ENCODE assay signal across 9 mouse cellular contexts in the genomic region with DNA sequence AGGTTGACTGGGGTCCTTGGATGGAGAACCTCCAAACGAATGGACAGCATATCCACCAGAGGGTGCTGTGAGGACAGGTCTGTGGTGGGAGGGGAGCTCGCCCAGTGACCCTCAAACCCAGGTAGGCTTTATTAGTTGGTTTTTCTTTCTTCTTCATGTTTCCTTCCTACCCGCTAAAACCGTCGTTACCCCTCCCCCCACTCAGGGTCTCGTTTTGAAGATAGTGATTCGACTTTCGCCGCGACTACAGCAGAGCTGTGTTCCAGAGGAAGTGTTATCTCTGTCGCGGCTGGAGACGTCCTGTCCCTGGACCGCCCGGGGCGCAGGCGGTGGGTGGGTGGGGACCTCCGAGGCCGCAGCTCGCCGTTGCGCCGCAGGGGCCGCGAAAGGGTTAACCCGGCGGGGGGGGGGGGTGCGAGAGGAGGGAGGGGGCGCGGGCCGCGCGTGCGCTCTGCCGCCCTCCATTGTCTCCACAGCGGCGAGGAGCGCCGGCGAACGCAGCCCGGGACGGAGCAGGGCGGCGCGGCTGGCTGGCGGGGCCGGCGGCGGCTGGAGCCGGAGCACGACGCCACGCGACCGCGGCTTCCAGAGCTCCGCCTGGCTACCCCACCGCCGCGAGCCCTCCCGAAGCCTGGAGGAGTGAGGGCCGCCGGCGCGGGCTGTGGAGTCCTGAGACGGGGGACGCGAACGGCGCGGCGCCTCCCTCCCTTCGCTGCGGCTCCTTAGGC. TPM values are rescaled to one million over a fixed set of nuclear protein-coding genes. Genes with fewer than 3 reads are reported as not detected.
DNase-seq lines count a peak whose midpoint lies in the region; ATAC-seq and TF ChIP-seq lines count a peak whose summit lies in the region.
"Had no signal": no experiment of that assay in that cellular context is flagged by ENCODE, and none has a peak within 500 bp of the region (broad histone marks: within the 10 kb centered on the region; RNA-seq: fewer than 3 reads in every experiment).

No protein-coding gene starts in this region.

- peak; percentile 40 for TF ChIP-seq CTCF in ES-Bruce4 (IDR thresholded peaks at IDR 0.05; ENCODE audit: low read depth, low read length)
- TF ChIP-seq CTCF in hindbrain, postnatal 0 days (IDR thresholded peaks at IDR 0.05; ENCODE audit: low read depth): peak; percentile 47

- peak; percentile 80 for ATAC-seq in frontal cortex, adult (ENCODE audit: low TSS enrichment)
- 0 out of 2 replicates have a peak, but pooled peaks have one; percentile 68 for ATAC-seq in embryonic facial prominence, embryonic 12.5 days (ENCODE audit: insufficient number of reproducible peaks, insufficient read depth, low FRiP score, low TSS enrichment)
- peak; percentile 94 for ATAC-seq in hindbrain, postnatal 0 days
- ATAC-seq in midbrain, embryonic 11.5 days (ENCODE audit: low FRiP score): peak; percentile 95

- DNase-seq in frontal cortex, postnatal 25 days (ENCODE audit: low spot score in 2 of 2): no peak
- peak; percentile 74 for DNase-seq in hindbrain, postnatal 0 days (ENCODE audit: low spot score)
- peak; percentile 95 for DNase-seq in midbrain, embryonic 11.5 days (ENCODE audit: low spot score, missing footprints)
- DNase-seq in urinary bladder, postnatal 25 days (ENCODE audit: low spot score): no peak
- DNase-seq in urinary bladder, adult 2 months (ENCODE audit: low spot score): no peak

- TF ChIP-seq EP300 in ES-Bruce4 (IDR thresholded peaks at IDR 0.05; ENCODE audit: insufficient read depth, low read depth, low read length): no peak

- peak overlapping the region; percentile 13; the same call in 1 of the 2 replicates for H3K27ac ChIP-seq in ES-Bruce4 (ENCODE audit: insufficient read depth, low read length)
- H3K27ac ChIP-seq in embryonic facial prominence, embryonic 12.5 days: peak overlapping the region; percentile 48; the same call in 1 of the 2 replicates
- peak overlapping the region; percentile 60; the same call in 1 of the 2 replicates for H3K27ac ChIP-seq in hindbrain, postnatal 0 days
- H3K27ac ChIP-seq in midbrain, embryonic 11.5 days (ENCODE audit: low read depth, low read length): no peak overlapping the region

- H3K9ac ChIP-seq in ES-Bruce4 (ENCODE audit: low read depth, poor library complexity, severe bottlenecking): peak overlapping the region; percentile 96
- peak overlapping the region; percentile 70 for H3K9ac ChIP-seq in embryonic facial prominence, embryonic 12.5 days
- H3K9ac ChIP-seq in hindbrain, postnatal 0 days (replicated peaks; ENCODE audit: low read length): peak overlapping the region; percentile 65
- peak overlapping the region; percentile 71 for H3K9ac ChIP-seq in midbrain, embryonic 11.5 days (ENCODE audit: low read length)

- no peaks in the 10 kb centered on the region for H3K4me1 ChIP-seq in ES-Bruce4 (ENCODE audit: control insufficient read depth, insufficient read depth, low read length)
- no peaks in the 10 kb centered on the region for H3K4me1 ChIP-seq in embryonic facial prominence, embryonic 12.5 days
- no peaks in the 10 kb centered on the region for H3K4me1 ChIP-seq in hindbrain, postnatal 0 days (ENCODE audit: insufficient read depth, low read length)
- no peaks in the 10 kb centered on the region for H3K4me1 ChIP-seq in midbrain, embryonic 11.5 days (ENCODE audit: control insufficient read depth, insufficient read depth, low read length)

- H3K9me3 ChIP-seq in ES-Bruce4 (replicated peaks; ENCODE audit: control insufficient read depth, insufficient read depth, low read length, poor library complexity, severe bottlenecking): peaks cover 27% of the 10 kb centered on the region
- H3K9me3 ChIP-seq in embryonic facial prominence, embryonic 12.5 days: peaks cover 41% of the 10 kb centered on the region
- H3K9me3 ChIP-seq in hindbrain, postnatal 0 days (ENCODE audit: low read length): peaks cover 49% of the 10 kb centered on the region
- H3K9me3 ChIP-seq in midbrain, embryonic 11.5 days (ENCODE audit: control insufficient read depth, low read length): peaks cover 37% of the 10 kb centered on the region

- peaks cover 4% of the 10 kb centered on the region; the same call in 1 of the 2 replicates for H3K36me3 ChIP-seq in ES-Bruce4 (ENCODE audit: control insufficient read depth, insufficient read depth, low read length, poor library complexity, severe bottlenecking)
- H3K36me3 ChIP-seq in embryonic facial prominence, embryonic 12.5 days: peaks cover 9% of the 10 kb centered on the region
- no peaks in the 10 kb centered on the region for H3K36me3 ChIP-seq in hindbrain, postnatal 0 days (ENCODE audit: insufficient read depth, low read length)
- H3K36me3 ChIP-seq in midbrain, embryonic 11.5 days (ENCODE audit: control insufficient read depth, insufficient read depth, low read length): no peaks in the 10 kb centered on the region

- no peak for TF ChIP-seq POLR2A in ES-Bruce4 (IDR thresholded peaks at IDR 0.05; ENCODE audit: insufficient read depth, low read length)

- WGBS in embryonic facial prominence, embryonic 12.5 days: under 1% methylated on average over 55 of the region's 75 CpGs
- 3% methylated on average over 41 of the region's 75 CpGs for WGBS in hindbrain, postnatal 0 days
- 1% methylated on average over 36 of the region's 75 CpGs for WGBS in midbrain, embryonic 11.5 days

- H3K27me3 ChIP-seq in ES-Bruce4 (ENCODE audit: control insufficient read depth, insufficient read depth, low read length, poor library complexity, severe bottlenecking): no peaks in the 10 kb centered on the region
- H3K27me3 ChIP-seq in embryonic facial prominence, embryonic 12.5 days: no peaks in the 10 kb centered on the region
- H3K27me3 ChIP-seq in hindbrain, postnatal 0 days (ENCODE audit: insufficient read depth, low read length): no peaks in the 10 kb centered on the region
- no peaks in the 10 kb centered on the region for H3K27me3 ChIP-seq in midbrain, embryonic 11.5 days (ENCODE audit: control insufficient read depth, insufficient read depth, low read length)

- H3K4me3 ChIP-seq in ES-Bruce4 (ENCODE audit: low read depth, low read length): peak overlapping the region; percentile 84
- peak overlapping the region; percentile 47 for H3K4me3 ChIP-seq in embryonic facial prominence, embryonic 12.5 days
- H3K4me3 ChIP-seq in hindbrain, postnatal 0 days (ENCODE audit: low read length): peak overlapping the region; percentile 47
- H3K4me3 ChIP-seq in midbrain, embryonic 11.5 days (ENCODE audit: low read depth, low read length): peak overlapping the region; percentile 36
- H3K4me3 ChIP-seq: myocyte had no signal

- peak overlapping the region; percentile 62 for H3K4me2 ChIP-seq in embryonic facial prominence, embryonic 12.5 days (replicated peaks)
- peak overlapping the region; percentile 64 for H3K4me2 ChIP-seq in hindbrain, postnatal 0 days (ENCODE audit: low read depth, low read length)
- H3K4me2 ChIP-seq in midbrain, embryonic 11.5 days: peak overlapping the region; percentile 52

RNA-seq across cellular contexts. Expression of a gene that starts 45.8 kb away (rescaled TPM):
- 41.4 and 46.3 TPM in 2 replicates for polyA plus RNA-seq in ES-Bruce4 (2011; ENCODE audit: insufficient read depth, insufficient read length, low read depth, missing spikeins)
- not detected in 2 replicates for polyA plus RNA-seq in embryonic facial prominence, embryonic 12.5 days (2016; fragmentation: Nextera tagmentation; extraction: Ambion mirVana)
- total RNA-seq in hindbrain, postnatal 0 days (2014; rRNA removed): not detected in 2 replicates
- 0.26 TPM in 1 of 2 replicates, not detected in the other for polyA plus RNA-seq in hindbrain, postnatal 0 days (2015; fragmentation: Nextera tagmentation; extraction: Ambion mirVana)
- 0.23 and 0.29 TPM in 2 replicates for polyA plus RNA-seq in midbrain, embryonic 11.5 days (2014; fragmentation: Nextera tagmentation; extraction: Ambion mirVana)
- not detected in 2 replicates for polyA plus RNA-seq in urinary bladder, adult 2 months (2012; rRNA removed)

Comparison
In these comparisons a context has a peak if more than half of its experiments do, and no peak if none do; other contexts are left out.
1. DNase-seq: peak in hindbrain, postnatal 0 days (single experiment) and midbrain, embryonic 11.5 days (single experiment); none in frontal cortex, postnatal 25 days (0 of 2), urinary bladder, postnatal 25 days (single experiment) and urinary bladder, adult 2 months (single experiment).
2. RNA of a gene that starts 45.8 kb away (polyA plus RNA-seq): 41.4 to 46.3 TPM in ES-Bruce4; 0.26 TPM in hindbrain, postnatal 0 days, 0.23 to 0.29 TPM in midbrain, embryonic 11.5 days, not detected in embryonic facial prominence, embryonic 12.5 days and not detected in urinary bladder, adult 2 months; every median in the first group is over 10 times any median in the second.
3. Peak in every context shown above with its lines, with median percentiles within 50 percentile points of each other: ATAC-seq, H3K4me3 ChIP-seq, H3K9ac ChIP-seq and H3K4me2 ChIP-seq.